Mouse (Mus musculus) lung, adult 2 months (tissue): Measurements from ENCODE around the gene Anapc15-ps.

ENCODE experiments used
- CTCF ChIP-seq: fragments of 200-500 bp; IDR thresholded peaks from 2 replicates; pipeline ENCODE4 v1.5.1; 2011; ENCODE audit warnings: mild to moderate bottlenecking, low read length, control low read depth; ENCODE audit not compliant: insufficient read depth
- POLR2A ChIP-seq: fragments of 200-500 bp; IDR thresholded peaks from 2 replicates; pipeline ENCODE4 v1.6.1; 2011; ENCODE audit warnings: low read depth, mild to moderate bottlenecking, control low read depth, low read length, borderline replicate concordance; ENCODE audit errors: extremely low read depth

DNA sequence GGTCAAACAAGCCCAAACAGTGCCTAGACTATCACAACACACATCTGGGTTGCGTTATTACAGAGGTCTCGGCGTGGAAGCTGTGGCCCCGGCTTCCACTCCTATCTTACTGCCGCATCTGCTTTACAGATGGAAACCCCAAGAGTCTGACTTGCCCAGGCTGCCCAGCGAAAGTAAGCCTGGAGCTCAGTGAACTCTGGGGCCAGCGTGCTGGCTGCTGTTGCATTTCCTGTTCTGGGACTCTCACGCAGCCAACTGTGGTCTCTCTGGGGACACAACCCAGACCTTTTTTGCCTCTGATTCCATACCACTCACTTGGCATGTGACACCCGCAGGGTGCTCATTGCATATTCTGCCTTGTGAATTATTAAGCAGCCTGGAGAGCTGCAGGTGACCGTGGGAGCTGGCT is 49.0 kb upstream of the Anapc15-ps start:
- TF ChIP-seq CTCF: no peak
- no peak for TF ChIP-seq POLR2A
